Mouse (Mus musculus) lung, adult 2 months (tissue): ENCODE data around the gene Tle6.

Source experiments
- CTCF ChIP-seq: fragments of 200-500 bp; IDR thresholded peaks from 2 replicates; pipeline ENCODE4 v1.5.1; 2011; ENCODE audit warnings: mild to moderate bottlenecking, low read length, control low read depth; ENCODE audit not compliant: insufficient read depth
- POLR2A ChIP-seq: fragments of 200-500 bp; IDR thresholded peaks from 2 replicates; pipeline ENCODE4 v1.6.1; 2011; ENCODE audit warnings: low read depth, mild to moderate bottlenecking, control low read depth, low read length, borderline replicate concordance; ENCODE audit errors: extremely low read depth

DNA sequence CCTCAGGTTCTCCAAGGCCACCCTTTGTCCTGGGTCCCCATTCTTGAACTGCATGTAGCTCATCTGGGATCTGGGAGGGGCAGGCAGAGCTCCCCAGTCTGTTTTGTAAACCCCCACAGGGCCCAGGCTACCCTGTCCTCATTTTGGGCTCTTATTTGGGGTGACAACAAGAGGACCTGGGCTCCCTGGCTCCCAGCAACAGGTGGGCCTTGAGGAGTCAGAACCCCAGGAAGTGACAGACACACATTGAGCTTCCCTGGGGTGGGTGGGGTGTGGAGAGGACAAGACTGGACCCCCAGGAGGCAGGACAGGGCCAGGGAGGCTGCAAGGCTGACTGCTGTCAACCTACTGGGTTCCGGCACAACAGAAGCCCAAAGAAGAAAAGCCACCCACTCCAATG lies 57.2 kb downstream of the Tle6 start:
- TF ChIP-seq CTCF: no peak
- TF ChIP-seq POLR2A: no peak
